Mouse (Mus musculus): Measurements from ENCODE around the gene Atad1.
"Not testable (repeated sequence)": the region's sequence is repeated elsewhere in the genome, so short reads cannot be mapped to it uniquely, and the experiment has no call there.

The Atad1 gene

DNA sequence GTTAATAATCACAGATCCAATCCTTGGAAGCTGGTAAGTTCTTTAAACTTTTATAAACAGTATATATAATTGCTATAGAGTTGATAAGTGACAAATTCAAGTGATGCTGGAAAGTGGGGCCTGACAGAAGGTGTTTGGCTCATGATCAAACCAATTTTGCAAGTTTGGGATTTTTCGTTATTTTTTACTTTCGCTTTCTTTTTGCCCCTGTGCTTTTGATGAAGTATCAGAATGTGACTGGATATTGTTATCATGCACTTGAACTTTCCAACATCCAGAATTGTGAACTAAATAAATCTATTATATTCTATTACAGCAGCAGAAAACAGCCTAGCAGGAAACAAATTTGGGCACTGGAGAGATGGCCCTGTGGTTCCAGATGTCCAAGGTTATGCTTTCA, 58.7 kb downstream of the Atad1 start:
- DNase-seq (ENCODE audit: low spot score in 2 of 2), result no peak

DNA sequence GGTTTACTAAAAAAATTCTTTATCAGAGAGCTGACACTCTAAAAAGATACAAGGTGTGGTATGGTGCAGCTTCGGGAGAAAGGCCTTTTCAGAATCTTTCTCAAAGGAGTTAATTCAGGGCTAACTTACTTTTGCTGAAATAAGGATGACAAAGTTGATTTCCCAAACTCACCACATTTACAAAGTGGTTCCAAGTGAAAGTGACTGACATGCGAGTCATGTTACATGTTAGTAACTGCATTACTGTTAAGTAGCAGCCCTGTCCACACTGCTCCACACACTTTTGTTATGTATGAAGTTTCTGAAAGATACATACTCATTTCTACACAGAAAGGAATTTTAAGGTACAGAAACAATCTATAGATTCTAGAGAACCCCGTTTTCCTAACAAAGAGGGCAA, 63.8 kb downstream of the Atad1 start:
- DNase-seq (ENCODE audit: low spot score in 2 of 2), result no peak

DNA sequence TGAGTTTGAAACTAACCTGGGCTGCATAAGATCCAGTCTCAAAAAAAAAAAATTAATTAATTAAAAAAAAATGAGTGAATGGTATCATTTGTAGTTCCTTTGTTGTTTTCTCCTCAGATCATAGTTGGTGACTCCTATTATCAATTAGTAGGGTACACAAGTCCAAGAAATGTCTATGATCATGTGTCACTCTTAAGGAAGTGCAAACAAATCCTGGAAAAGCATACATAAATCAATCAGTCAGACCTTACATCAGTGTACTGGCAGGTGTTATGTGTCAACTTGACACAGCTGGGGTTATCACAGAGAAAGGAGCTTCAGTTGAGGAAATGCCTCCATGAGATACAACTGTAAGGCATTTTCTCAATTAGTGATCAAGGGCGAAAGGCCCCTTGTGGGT, 71.8 kb downstream of the Atad1 start:
- DNase-seq (ENCODE audit: low spot score in 2 of 2), result not testable (repeated sequence)

DNA sequence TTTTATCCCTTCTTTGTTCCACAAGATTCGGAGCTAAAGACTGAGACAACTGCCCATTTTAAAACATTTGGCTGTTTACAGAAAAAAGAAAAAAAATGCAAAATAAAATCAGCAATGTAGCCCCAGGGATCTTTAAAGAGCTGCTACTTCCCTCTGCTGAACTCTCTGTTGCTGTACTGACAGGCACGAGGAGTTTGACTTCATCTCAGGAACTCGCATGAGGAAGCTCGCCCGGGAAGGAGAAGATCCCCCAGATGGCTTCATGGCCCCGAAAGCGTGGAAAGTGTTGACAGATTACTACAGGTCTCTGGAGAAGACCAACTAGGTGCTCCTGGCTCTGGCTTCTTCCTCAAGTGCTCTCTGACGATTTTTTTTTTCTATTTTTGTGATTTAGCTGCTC, 74.3 kb downstream of the Atad1 start:
- DNase-seq (ENCODE audit: low spot score in 2 of 2), result no peak

DNA sequence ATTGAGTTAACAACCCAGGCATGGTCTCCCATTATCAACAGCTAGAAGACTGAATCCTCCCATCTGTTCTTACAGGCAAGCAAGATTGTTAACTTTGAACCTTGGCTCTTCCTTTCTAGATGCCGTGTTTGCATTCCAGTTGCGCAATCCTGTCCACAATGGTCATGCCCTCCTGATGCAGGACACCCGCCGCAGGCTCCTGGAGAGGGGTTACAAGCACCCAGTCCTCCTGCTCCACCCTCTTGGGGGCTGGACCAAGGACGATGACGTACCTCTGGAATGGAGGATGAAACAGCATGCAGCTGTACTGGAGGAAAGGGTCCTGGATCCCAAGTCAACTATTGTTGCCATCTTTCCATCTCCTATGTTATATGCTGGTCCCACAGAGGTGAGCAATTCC, 76.7 kb downstream of the Atad1 start:
- DNase-seq (ENCODE audit: low spot score in 2 of 2), result no peak

DNA sequence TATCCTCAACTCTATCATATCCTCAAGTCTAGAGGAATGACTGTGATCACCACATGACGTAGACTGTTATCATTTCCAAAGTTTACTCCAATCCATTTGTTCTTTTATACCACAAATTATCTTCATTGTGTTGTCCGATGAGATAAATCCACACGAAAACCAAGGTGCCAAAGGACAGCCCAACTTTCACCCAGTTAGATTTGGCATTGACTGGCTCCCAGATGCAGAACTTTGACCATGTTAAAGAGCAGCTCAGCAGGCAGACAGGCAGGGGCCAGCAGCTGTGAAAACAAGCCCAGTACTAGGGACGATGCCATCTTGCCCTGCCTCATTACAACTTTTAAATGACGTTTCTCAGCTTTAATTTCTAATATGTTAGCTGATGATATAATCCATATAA, 80.2 kb downstream of the Atad1 start:
- no peak for DNase-seq (ENCODE audit: low spot score in 2 of 2)

DNA sequence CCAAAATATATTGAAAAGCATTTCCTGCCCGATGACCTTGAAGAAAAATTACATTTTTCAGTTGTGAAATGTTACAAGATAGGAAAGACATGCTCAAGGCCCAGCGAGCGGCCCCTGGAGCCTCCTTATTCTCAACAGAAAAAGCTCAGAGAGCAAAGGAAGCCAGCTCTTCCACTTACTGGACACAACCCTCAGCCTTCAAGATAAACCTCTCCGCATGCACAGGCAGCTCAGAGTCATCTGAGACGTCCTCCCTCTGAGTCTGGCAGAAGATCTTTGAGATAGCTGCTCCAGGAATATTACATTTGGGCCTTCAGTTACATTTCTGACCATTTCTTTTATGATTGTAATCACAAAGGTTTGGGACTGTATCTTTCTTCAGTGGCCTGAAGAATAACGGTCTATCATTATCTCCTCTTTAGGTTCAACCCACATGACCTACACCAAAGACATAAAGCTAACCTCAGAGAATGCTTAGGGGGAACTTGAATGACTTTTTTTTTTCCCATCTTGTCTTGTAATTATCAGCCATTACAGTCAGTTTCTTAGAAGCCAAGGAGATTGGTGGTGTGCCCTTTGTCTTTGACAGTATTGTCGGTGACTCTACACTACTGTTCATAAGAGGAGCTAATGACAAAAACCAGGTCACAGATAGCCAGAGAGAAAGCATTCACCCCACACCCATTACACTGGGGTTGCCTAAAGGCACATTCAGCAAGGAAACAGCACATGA, 85.8 kb downstream of the Atad1 start:
- no peak for DNase-seq (ENCODE audit: low spot score in 2 of 2)

DNA sequence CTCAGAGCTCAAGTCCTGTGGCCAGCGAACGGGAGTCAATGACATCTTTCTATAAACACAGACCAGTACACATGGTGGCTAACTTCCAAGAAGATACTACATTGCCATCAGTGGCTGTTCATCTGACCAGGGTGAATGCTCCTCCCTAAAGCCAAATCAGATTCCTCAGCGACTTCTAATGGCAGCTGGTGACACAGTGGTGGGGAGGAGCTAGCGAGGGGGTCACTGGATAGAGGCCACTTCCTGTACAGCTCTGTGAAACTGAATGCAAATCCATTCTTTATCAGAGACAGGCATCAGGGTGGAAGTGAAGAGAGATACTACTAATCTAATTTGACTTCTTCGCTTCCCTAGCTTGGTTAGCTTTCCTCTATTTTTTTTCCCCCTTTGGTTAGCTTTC, 86.5 kb downstream of the Atad1 start:
- no peak for DNase-seq (ENCODE audit: low spot score in 2 of 2)

DNA sequence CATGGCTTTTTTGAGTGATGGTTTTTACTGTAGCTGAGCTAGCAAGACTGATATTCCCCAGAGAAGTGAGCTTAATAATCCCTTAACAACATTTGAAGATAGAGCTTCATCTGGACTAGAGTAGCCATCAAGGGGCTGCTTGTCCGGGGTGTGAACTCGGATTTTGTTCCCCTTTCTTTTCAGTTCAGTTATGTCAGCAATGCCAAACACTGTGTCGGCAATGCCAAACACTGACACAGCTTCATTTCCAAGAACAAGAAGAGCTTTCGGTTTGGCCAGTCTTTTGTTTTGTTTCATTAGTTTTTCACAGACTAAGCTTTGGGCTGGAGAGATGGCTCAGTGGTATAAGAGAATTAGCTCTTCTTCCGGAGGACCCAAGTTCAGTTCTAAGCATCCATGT, 88.5 kb downstream of the Atad1 start:
- no peak for DNase-seq (ENCODE audit: low spot score in 2 of 2)

DNA sequence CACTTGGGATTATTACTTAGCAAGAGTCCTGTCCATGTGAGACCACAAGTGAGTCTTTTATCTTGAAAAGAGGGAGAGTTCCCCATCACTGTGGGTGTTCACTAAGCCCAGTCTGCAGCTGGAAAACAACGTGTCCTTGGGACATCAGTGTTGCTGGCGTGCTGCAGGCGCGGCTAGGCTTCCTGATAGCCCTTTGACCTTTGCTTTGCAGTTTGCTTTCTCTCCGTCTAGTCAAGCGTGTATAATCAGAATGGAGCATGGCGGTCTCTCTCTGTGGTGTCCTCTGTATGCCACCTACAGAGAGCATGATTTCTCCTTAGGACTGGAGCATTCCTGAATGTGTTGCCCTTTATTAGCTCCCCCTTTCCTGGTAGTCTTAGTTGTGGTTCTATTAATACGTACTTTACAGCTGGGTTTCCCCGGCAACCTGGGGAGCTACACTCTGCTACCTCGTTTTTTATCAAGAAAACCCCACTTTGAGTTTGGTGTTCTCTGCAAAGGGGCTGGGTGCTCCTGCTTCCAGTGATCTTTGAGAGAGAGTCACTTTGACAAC, 91.5 kb downstream of the Atad1 start:
- no peak for DNase-seq (ENCODE audit: low spot score in 2 of 2)

DNA sequence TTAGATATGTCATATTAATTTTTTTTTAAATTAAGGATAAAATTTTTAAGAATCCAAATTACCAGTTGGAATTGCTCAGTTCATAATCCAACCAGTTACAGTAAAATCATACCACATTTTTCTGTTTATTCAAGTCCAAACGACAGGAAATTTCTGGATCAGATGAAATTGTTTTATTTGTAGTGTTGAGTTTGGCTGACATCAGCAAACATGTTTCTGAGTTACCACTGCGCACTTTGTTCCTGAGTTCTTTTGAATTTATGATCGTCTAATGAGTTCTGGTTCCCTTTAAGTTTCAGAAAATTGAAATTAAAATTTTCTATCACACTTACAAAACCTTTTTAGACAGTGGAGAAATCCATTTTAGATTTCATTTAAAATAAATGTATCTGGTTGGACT, 93.2 kb downstream of the Atad1 start:
- no peak for DNase-seq (ENCODE audit: low spot score in 2 of 2)

DNA sequence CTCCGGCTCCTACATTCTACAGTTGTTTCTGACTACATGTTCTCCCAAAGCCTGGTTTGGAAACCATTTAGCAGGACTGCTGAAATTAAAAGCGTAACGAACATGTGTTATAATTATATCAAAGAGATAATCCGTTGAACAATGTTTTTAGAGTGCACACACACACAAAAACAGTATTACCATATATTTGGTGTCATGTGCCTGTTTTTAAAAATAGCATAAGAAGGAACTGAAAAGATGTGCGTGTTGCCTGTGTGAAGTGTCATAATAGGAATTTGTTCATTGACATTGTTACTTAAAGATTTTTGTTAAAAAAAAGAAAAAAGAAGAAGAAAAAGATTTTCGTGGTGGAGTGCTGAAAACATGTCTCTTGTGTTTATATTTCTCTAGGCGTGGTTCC, 93.6 kb downstream of the Atad1 start:
- DNase-seq (ENCODE audit: low spot score in 2 of 2), result no peak

DNA sequence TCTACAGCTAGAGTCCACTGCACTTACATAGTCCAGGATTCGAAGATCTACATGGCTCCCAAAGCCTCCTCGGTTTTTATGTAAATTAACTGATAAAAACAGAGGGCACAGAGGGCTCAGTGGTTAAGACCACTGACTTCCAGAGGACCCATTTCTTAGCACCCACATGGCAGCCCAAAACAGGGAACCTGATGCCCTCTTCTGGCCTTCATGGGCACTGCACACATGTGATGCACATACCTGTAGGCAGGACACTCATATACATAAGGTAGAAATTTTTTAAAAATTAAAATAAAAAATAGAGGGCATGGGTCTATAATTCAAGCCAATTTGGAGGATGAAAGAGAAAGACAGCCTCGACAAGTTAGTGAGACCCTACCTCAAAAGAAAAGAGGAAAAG, 95.9 kb downstream of the Atad1 start:
- no peak for DNase-seq (ENCODE audit: low spot score in 2 of 2)

DNA sequence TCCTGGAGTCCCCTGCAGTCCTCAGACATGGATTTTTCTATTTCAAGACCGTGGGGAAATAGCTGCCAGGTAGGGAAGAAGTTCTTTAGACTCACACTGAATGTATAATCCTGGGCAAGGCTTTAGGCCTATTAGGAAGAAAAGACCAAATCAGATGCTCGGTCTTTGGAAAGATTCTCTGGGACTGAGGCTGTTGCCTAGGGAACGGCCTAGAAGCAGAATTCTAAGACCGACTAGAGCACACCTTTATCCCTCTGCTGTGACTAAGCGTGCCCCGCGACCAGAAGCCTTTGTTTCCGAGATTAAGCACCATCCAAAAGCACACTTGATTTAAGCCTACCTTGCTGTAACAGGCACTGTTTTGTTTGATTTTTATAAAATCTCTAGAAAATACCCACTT, 97.6 kb downstream of the Atad1 start:
- DNase-seq (ENCODE audit: low spot score in 2 of 2), result no peak

DNA sequence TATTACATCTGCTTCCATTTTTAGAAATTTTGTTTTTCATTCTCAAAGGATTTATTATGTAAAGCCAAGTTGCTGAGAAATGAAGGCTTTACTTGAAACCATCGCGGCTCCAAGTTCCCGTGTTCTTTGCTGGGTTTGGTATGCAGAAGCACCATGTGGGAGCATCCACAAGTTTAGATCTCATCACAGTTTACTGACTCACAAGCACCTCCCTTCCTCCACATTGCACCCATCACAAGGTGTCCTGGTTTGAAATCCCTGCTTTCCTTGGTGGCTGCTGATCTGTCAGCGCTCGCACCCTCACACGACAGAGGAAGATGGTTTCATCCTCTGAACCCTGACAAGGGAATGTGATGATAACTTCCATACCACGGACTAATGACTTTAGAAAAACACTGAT, 98.1 kb downstream of the Atad1 start:
- DNase-seq (ENCODE audit: low spot score in 2 of 2), result no peak

DNA sequence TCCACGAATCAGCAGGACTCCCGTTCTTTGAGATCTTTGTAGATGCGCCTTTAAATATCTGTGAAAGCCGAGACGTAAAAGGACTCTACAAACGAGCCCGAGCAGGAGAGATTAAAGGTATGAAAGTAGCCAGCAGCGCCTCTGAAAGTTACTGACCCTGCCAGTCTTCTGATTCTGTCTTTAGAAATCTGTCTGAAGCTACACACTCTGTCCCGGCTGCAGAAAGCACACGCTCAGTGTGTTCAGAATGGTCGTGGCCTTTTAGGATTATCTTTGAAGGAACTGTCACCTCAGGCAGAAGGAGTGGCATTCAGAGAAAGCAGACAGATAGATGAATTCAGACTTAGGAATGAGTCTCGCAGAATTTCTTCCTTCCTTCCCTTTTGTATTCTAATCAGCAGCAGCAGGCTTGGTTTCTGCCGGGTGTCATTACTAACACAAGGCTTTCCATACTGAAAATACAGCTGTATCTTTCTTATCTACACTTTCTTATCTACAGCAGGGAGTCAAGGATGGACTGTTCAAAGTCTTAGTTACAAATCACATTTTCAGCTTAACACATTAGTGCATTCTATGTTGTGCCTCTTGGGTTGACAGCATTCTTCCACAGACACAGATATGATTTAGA, 101.2 kb downstream of the Atad1 start:
- DNase-seq (ENCODE audit: low spot score in 2 of 2), result no peak

DNA sequence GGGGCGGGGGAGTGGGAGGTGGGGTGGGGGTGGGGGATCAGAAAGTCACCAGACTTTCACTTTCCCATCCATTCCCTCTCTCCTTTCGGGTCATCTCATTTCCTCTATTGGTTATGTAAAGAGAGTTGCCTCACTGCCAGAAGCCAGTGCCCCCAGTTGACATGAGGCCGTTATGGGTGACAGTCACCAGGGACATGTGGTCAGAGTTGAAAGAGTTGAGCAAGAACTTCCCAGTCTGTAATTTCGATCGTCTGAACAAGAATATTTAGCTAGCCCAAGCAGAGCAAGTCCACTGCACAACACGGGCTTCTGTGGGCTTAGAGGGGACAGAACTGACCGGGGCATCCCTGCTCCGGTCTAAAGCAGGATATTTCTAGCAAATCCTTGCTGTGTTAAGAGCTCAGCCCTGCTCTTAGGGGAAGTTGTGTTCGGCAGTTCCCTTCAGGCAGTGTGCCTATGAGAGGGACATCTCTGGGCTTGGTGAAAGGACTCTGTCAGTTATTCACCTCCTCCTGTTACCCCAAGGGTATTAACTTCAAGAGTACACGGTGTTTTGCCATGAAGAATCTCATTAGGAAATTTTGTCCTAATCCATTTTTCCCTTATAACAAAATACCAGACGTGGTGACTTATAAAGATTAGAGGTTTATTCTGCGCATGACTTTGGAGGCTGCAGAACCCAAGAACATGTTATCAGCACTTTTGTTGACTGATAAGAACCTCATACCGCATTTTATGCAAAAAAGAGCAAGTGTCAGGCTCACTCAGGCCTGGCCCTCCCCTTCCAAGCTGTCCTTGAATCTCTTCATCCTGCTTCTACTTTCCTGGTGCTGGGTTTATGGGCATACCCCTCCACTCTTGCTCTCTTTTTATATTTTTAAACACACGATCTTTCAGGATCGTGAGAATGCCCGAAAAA, 102.0 kb downstream of the Atad1 start:
- no peak for DNase-seq (ENCODE audit: low spot score in 2 of 2)

DNA sequence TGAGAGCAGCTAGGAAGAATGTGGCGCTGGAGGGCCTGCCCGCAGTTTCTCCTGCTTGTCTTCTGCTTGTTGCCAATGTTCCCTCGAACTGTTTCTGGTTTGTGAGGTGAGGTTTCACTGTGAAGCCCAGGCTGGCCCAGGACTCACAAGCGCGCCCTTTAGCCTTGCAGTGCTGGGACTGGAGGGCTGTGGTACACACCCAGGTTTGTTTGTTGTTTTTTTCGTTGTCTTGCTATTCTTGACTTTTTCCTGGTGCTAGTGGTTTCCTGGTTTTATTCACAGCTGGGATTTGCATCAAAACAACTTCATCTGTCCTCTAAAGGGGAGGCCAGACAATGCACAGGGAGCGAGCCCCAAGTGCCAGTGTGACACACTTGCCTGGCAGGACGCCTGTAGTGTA, 104.7 kb downstream of the Atad1 start:
- no peak for DNase-seq (ENCODE audit: low spot score in 2 of 2)

DNA sequence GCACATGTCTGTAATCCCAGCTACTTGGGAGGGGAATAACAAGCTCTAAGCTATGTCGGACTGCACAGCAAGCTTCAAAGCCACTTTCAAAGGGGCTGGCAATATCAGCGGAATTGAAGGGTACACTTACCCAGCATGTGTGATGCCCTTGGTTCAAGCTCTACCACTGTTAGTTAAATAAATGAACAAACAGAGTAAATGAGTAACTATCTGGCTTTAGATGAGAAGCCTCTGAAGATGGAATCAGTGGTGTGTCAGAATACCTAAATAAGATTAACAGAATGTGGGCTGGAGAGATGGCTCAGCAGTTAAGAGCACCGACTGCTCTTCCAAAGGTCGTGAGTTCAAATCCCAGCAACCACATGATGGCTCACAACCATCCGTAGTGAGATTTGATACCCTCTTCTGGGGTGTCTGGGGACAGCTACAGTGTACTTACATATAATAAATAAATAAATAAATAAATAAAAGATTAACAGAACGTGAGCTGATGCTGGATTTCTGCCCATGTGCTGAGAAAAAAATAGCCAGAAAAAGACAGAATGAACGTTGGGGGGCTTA, 110.9 kb downstream of the Atad1 start:
- no peak for DNase-seq (ENCODE audit: low spot score in 2 of 2)

DNA sequence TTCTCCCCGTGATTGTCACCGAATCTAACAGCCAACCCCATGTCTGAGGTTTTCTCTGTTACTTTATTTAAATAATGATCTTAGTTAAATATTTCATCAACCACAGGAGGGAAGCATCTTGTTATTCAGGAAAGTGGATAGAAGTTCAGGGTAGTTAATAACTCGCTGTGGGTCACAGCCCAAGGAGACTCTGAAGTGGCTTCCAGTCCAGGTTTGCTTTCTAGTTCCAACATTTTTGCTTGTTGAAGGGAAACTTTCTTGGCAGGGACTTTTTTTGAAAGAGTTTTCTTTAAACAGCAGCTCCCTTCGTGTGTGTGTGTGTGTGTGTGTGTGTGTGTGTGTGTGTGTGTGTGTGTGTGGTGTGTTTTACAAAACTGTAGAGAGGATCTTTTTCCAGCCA, 112.0 kb downstream of the Atad1 start:
- no peak for DNase-seq (ENCODE audit: low spot score in 2 of 2)

DNA sequence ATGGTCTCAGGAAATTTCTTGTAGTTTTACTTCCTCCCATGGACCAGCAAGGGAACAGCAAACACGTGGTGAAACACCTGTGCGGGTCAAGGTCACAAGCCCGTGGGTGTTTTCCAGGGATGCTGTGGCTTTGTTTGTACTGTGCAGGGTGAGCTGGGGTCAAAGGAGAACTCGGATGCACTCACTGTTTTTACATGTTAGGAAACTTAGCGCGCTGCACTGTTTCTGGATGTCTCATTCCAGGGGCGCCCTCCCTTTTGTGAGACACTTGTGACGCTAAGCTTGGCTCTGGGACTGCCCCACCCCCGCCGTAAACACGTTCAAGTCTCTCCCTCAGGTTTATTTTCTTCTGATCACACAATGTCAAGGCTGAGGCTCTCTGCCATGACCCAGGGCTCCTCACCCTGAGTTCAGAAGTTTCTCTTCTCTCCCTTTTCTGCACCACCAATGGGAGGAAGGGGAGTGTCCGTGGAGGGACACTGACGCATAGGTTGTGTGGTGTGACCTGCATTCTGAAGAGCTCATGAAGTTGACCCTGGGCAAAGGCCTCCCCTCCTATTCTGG, 112.7 kb downstream of the Atad1 start:
- no peak for DNase-seq (ENCODE audit: low spot score in 2 of 2)

DNA sequence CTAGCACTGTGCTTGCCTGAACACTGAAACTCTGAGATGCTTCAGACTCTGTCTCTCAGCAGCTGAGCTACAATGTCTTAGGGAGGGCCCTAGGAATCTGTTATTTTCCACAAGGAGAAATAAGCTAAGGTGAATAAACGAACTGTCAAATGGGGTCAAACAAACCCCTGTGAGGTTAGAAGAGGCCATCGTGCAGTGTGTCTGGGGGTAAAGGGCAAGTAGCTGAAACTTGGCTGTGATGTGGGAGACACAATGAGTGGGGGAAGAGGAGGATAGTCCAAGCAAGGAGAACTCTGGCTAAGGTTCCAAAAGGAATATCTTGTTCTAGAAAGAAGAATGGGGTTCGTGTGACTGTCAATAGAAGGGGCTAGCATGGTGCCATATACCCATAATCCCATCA, 117.4 kb downstream of the Atad1 start:
- DNase-seq (ENCODE audit: low spot score in 2 of 2), result no peak

Data from urinary bladder, adult 18-20 months (tissue).